Mouse (Mus musculus): ENCODE data around the gene Olfr552. TPM values are rescaled to one million over a fixed set of nuclear protein-coding genes. Genes with fewer than 3 reads are reported as not detected.

The Olfr552 gene
- polyA plus RNA-seq (2014; fragmentation: Illumina TruSeq; extraction: RNeasy Lipid Tissue Mini Kit (QIAGEN cat#74804); ENCODE audit: low read depth, low replicate concordance) = not detected

DNA sequence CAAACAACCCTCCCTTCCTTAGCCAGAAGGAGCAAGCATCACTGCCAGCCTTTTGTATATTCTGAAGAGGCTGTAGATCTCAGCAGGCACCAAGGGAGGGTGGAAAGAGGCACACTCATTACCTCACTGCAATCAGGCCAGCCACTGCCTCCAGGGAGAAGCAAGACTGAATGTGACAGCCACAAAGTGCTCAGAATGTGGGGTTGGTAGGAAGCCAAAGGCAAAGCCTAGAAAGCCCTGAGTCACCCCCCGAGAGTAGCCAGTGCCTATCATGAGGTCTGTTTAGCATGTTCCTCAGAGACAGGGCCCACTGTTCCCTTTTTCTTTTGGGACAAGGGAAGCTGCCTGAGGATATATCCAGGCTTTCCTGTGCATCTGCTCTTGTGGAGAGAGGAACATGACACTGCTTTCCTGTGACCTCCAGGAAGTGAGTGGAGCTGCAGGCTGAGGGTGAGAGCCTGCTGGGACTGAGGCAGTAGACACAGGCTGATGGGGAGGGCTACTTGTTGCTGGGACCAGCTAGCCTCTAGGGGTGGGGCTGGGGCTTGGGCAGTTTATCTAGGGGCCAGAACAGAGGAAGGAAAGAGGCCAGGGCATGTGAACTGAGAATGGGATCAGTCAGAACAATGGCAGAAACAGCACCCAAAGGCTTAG, at the start of gene Olfr552:
Gene Olfr552, plus strand, starts transcription at position 393 of the 654 bp plus-strand sequence.

DNA sequence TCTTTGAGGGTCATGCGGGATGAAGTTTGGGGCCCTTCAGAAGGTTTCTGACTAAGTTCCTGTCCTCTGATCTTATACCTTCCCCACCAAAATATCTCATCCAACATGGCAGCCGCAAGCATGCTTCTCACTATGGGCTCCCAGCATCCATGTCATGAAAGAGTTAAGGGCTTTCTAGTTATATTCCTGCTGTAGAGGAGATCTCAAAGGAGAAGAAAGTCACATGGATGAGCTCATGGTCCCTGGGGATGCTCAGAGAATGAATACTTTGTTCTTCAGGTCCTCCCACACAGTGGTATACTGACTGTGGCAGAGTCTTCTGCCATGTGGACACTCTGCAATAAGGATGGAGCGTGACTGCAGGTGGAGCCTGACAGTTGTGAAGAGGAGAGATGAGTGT, 48.0 kb upstream of the Olfr552 start, which contains the start of gene Olfr549:
Gene Olfr549, plus strand, starts transcription at position 301 of the 400 bp plus-strand sequence.

DNA sequence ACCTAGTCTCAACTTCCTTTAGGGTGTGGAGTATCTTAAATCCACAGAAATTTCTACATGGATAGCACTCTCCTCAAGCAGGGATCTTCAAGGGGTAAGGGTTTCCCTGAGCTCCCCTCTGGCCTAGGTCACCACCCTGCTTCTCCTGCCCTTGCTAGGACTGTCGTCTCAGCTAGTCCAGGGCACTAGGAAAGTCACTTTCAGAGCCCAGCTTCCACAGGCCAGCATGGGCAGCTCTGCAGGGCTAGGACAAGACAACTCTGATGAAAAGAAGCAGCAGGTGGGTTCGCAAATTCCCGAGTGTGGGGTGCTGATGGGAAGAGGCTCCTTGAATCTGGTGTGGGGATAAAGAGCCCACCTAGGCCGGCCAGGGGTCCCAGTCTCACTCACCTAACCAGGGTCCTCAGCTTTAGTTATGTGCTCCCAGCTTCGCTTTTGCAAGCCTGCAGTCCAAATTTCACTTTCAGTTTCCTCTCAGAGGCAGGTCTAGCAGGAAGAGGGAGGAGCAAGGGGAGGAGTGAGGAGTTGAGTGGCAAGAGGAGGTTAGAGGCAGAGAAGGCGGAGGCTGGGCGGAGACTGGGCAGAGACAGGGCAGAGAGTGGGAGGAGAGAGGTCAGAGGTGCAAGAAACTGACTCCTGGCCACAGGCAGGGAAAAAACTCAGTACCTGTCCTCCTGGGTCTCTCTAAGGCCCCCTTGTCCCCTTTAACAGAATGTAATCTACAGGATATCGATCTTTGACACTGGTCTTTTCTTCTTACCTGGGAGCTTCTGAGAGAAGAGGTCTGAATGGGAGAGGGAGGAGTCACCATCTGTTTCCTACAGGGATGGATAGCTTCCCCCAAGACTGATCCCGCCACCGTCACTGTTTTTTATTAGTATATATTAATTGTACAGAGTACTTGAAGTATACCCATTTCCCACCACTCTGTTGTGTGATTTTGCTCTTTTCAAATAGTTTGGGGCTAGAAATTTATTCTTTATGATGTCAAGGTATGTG, 32.3 kb upstream of the Olfr552 start, which contains the start of gene Trim21:
Gene Trim21, minus strand, starts transcription at position 488 of the 999 bp plus-strand sequence.

DNA sequence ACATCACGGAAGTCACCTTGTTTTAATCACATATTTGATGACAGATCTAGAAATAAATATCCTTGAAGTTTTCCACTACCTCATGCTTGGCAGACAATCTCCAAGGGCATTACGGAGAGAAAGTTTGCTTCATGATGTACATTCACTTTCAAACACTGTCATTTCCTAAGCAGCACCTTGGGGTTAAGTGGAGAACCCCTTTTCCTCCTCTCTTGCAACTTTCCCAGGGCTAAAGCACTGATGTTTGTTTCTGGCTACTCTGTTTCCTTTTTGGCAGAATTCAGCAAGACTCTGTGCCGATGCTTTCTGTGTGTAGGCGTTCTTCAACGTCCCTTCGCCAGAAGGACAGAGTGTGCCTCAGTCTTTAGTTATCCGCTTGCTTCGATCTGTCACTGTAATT, 26.4 kb upstream of the Olfr552 start, which contains the start of gene Olfr550:
Gene Olfr550, plus strand, starts transcription at position 301 of the 400 bp plus-strand sequence.

DNA sequence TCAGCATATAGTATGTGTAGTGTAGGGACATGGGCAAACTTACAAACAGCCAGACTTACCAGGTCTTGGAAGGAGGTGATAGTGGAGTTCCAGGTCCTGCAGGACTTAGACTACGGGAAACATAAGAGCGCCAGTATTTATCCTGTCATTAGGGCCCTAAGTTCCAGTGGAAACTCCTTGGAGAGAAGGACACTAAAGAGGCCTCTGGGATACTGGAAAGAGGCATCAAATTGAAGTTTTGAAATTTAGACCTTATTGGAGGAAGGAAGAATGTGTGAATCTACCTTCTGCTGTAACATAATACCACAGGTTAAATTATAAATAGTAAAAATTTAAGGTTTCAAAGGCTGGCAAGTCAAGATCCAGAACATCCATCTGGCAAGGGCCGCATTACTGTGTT, 5.8 kb upstream of the Olfr552 start, which contains the start of gene Olfr551:
Gene Olfr551, minus strand, starts transcription at position 101 of the 400 bp plus-strand sequence.

DNA sequence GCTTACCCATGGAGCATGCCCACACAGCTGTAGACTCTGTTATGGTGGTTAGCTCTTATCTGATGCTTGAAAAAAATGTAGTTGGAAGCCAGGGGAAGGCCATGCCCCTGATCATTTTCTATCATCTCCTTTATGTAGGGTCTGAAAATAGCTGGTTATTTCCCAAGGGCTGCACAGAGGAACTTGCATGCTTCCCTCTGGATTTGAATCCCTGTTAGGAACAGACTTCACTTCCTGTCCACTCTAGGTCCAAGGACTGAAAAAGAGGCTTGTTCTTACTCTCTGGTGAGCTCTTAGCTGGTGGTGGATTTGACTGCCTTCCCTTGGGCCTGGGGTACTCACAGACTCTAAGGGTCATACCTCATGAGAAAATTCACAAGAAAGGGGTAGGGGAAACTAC, 20.5 kb downstream of the Olfr552 start, which contains the start of gene Olfr553:
Gene Olfr553, minus strand, starts transcription at position 101 of the 400 bp plus-strand sequence.

DNA sequence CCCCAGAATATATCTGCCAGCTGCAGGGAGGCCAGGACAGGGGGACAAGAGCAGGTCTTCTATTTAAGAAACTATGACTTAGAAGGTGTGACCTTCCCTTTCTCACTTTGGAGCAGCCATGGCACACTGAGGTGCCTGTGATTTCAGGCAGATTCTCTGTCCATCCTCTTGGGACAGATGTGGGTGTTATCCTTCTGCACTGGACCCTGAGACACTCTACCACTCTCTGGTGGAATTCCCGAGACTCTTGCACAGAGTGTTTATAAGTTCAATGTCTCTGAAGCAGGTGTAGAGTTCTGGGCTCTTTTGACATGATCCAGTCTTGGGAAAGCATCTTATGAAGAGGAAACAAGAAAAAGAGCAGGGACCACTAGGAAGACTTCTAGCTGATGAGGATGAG, 40.6 kb downstream of the Olfr552 start, which contains the start of gene Olfr554:
Gene Olfr554, plus strand, starts transcription at position 301 of the 400 bp plus-strand sequence.

Other genes starting within 250 kb of the Olfr552 start
- gene Rrm1, start 156.1 kb upstream of the Olfr552 start, polyA plus RNA-seq (2014; fragmentation: Illumina TruSeq; extraction: RNeasy Lipid Tissue Mini Kit (QIAGEN cat#74804); ENCODE audit: low read depth, low replicate concordance) = 6.7 TPM
- gene Olfr543, start 116.1 kb upstream of the Olfr552 start, polyA plus RNA-seq (2014; fragmentation: Illumina TruSeq; extraction: RNeasy Lipid Tissue Mini Kit (QIAGEN cat#74804); ENCODE audit: low read depth, low replicate concordance) = not detected
- gene Olfr544, start 109.5 kb upstream of the Olfr552 start, polyA plus RNA-seq (2014; fragmentation: Illumina TruSeq; extraction: RNeasy Lipid Tissue Mini Kit (QIAGEN cat#74804); ENCODE audit: low read depth, low replicate concordance) = not detected
- gene Olfr545, start 98.2 kb upstream of the Olfr552 start, polyA plus RNA-seq (2014; fragmentation: Illumina TruSeq; extraction: RNeasy Lipid Tissue Mini Kit (QIAGEN cat#74804); ENCODE audit: low read depth, low replicate concordance) = not detected
- gene Olfr547, start 63.0 kb upstream of the Olfr552 start, polyA plus RNA-seq (2014; fragmentation: Illumina TruSeq; extraction: RNeasy Lipid Tissue Mini Kit (QIAGEN cat#74804); ENCODE audit: low read depth, low replicate concordance) = not detected
- not detected for gene Olfr548-ps1, start 56.9 kb upstream of the Olfr552 start, polyA plus RNA-seq (2014; fragmentation: Illumina TruSeq; extraction: RNeasy Lipid Tissue Mini Kit (QIAGEN cat#74804); ENCODE audit: low read depth, low replicate concordance)
- not detected for gene Olfr549, start 47.9 kb upstream of the Olfr552 start, polyA plus RNA-seq (2014; fragmentation: Illumina TruSeq; extraction: RNeasy Lipid Tissue Mini Kit (QIAGEN cat#74804); ENCODE audit: low read depth, low replicate concordance)
- gene Trim21, start 32.3 kb upstream of the Olfr552 start, polyA plus RNA-seq (2014; fragmentation: Illumina TruSeq; extraction: RNeasy Lipid Tissue Mini Kit (QIAGEN cat#74804); ENCODE audit: low read depth, low replicate concordance) = 7.4 TPM
- gene Olfr550, start 26.3 kb upstream of the Olfr552 start, polyA plus RNA-seq (2014; fragmentation: Illumina TruSeq; extraction: RNeasy Lipid Tissue Mini Kit (QIAGEN cat#74804); ENCODE audit: low read depth, low replicate concordance) = not detected
- gene Olfr551, start 5.9 kb upstream of the Olfr552 start, polyA plus RNA-seq (2014; fragmentation: Illumina TruSeq; extraction: RNeasy Lipid Tissue Mini Kit (QIAGEN cat#74804); ENCODE audit: low read depth, low replicate concordance) = not detected
- gene Olfr553, start 20.4 kb downstream of the Olfr552 start, polyA plus RNA-seq (2014; fragmentation: Illumina TruSeq; extraction: RNeasy Lipid Tissue Mini Kit (QIAGEN cat#74804); ENCODE audit: low read depth, low replicate concordance) = not detected
- gene Olfr554, start 40.7 kb downstream of the Olfr552 start, polyA plus RNA-seq (2014; fragmentation: Illumina TruSeq; extraction: RNeasy Lipid Tissue Mini Kit (QIAGEN cat#74804); ENCODE audit: low read depth, low replicate concordance) = not detected
- not detected for gene Olfr555, start 61.1 kb downstream of the Olfr552 start, polyA plus RNA-seq (2014; fragmentation: Illumina TruSeq; extraction: RNeasy Lipid Tissue Mini Kit (QIAGEN cat#74804); ENCODE audit: low read depth, low replicate concordance)
- not detected for gene Olfr556, start 67.1 kb downstream of the Olfr552 start, polyA plus RNA-seq (2014; fragmentation: Illumina TruSeq; extraction: RNeasy Lipid Tissue Mini Kit (QIAGEN cat#74804); ENCODE audit: low read depth, low replicate concordance)
- gene Trim68, start 89.6 kb downstream of the Olfr552 start, polyA plus RNA-seq (2014; fragmentation: Illumina TruSeq; extraction: RNeasy Lipid Tissue Mini Kit (QIAGEN cat#74804); ENCODE audit: low read depth, low replicate concordance) = 2.0 TPM
- not detected for gene Olfr557, start 98.1 kb downstream of the Olfr552 start, polyA plus RNA-seq (2014; fragmentation: Illumina TruSeq; extraction: RNeasy Lipid Tissue Mini Kit (QIAGEN cat#74804); ENCODE audit: low read depth, low replicate concordance)
- gene Olfr558, start 104.4 kb downstream of the Olfr552 start, polyA plus RNA-seq (2014; fragmentation: Illumina TruSeq; extraction: RNeasy Lipid Tissue Mini Kit (QIAGEN cat#74804); ENCODE audit: low read depth, low replicate concordance) = not detected
- gene Olfr33, start 121.3 kb downstream of the Olfr552 start, polyA plus RNA-seq (2014; fragmentation: Illumina TruSeq; extraction: RNeasy Lipid Tissue Mini Kit (QIAGEN cat#74804); ENCODE audit: low read depth, low replicate concordance) = not detected
- gene Olfr559, start 129.7 kb downstream of the Olfr552 start, polyA plus RNA-seq (2014; fragmentation: Illumina TruSeq; extraction: RNeasy Lipid Tissue Mini Kit (QIAGEN cat#74804); ENCODE audit: low read depth, low replicate concordance) = not detected
- not detected for gene Olfr560, start 161.6 kb downstream of the Olfr552 start, polyA plus RNA-seq (2014; fragmentation: Illumina TruSeq; extraction: RNeasy Lipid Tissue Mini Kit (QIAGEN cat#74804); ENCODE audit: low read depth, low replicate concordance)
- gene Olfr78, start 161.7 kb downstream of the Olfr552 start, polyA plus RNA-seq (2014; fragmentation: Illumina TruSeq; extraction: RNeasy Lipid Tissue Mini Kit (QIAGEN cat#74804); ENCODE audit: low read depth, low replicate concordance) = not detected
- gene Olfr561, start 173.5 kb downstream of the Olfr552 start, polyA plus RNA-seq (2014; fragmentation: Illumina TruSeq; extraction: RNeasy Lipid Tissue Mini Kit (QIAGEN cat#74804); ENCODE audit: low read depth, low replicate concordance) = not detected
- not detected for gene Olfr564, start 205.7 kb downstream of the Olfr552 start, polyA plus RNA-seq (2014; fragmentation: Illumina TruSeq; extraction: RNeasy Lipid Tissue Mini Kit (QIAGEN cat#74804); ENCODE audit: low read depth, low replicate concordance)